Mouse (Mus musculus): ENCODE data around the gene Adat1.

- TF ChIP-seq EP300 (optimal IDR thresholded peaks at IDR 0.05), result no peak
- no peak for TF ChIP-seq CTCF (IDR thresholded peaks at IDR 0.05; ENCODE audit: low read depth)
Observed at GRCm38 (mm10) chr8:111951936-111952335, 40.2 kb downstream of the Adat1 start.
